Mouse (Mus musculus): ENCODE measurements at regions not wholly inside any gene's neighbourhood (a gene's known extent, or its start where the extent isn't known, plus 50 kb on each side); places are given as distances from the start of the nearest gene placed in this dataset.
A peak's percentile ranks its signal among the peaks of the same experiment; 100 is the strongest.
"Not testable (repeated sequence)": the region's sequence is repeated elsewhere in the genome, so short reads cannot be mapped to it uniquely, and the experiment has no call there.

DNA sequence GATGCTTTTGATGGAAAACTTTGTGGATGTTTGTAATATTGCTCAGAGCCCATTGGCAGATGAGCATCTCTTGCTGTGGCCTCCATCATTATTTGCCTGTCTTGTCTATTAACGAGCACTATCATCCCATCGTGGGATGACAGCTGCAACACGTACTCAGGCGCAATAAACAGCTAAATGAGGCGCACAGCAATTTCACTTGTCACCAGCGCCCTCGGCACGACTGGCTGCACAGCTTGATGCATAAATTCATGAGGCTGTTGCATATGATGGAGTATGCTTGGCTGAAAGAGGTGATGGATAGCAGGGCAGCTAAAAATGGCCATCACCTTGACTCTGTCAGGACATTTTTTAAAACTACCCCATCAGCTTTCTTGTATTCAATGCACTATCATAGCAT is 853.1 kb upstream of the Pou3f2 start:
- no peak for DNase-seq (ENCODE audit: inconsistent age in 2 of 2, low spot score in 1 of 2)

DNA sequence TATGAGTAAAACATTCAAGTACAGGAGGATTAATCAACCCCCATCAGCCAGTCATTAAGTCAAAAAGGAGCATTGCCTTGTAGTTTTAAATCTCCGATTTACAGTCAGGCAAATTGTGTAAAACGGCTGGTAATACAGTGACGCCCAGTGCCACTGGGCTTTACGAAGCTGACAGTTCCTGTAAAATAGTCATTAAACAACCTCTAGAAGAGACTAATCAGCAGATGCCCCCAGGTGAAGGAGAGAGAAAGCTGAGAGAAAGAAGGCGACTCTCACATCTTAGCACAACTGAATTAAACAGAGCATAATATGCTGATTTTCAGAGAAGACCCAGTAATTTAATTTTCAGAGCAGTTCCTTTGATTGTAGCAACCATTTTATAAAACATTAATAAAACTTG is 850.3 kb upstream of the Pou3f2 start:
- no peak for DNase-seq (ENCODE audit: inconsistent age in 2 of 2, low spot score in 1 of 2)

DNA sequence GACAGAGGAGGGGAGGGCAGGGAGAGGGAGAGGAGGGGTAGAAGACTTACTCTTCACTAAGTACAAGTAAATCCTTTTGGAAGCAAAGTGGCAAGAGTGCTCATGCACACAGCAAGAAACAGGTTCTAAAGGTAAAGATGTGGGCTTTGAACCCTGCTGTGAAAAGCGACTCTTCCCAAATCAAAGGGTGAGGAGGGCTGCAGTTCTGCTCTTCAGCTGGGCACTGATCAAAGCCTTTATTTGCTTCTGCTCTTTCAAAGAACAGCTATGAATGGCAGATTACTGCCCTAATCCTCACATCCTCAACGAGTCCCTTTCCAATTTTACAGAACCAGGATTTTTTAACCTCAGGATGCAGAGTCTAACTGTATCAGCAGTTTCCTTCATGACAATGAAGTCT is 812.5 kb upstream of the Pou3f2 start:
- DNase-seq (ENCODE audit: inconsistent age in 2 of 2, low spot score in 1 of 2) = no peak

DNA sequence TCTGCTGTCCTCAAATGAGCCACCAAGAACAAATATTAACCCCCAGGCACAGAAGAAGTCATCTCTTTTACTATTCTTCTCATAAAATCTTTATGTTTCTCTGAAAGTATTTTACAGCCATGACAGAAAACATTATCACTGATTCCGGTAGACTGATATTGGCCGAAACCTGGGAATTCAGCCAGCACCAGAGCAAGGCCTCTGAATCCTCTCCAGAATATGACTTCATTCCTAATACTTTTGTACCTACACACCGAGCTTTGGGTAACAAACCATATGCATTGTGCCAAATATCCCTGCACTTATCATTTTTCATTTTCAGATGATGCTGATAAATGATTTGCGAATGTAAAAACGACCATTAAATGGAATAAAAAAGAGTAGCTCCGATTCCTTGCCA is 791.9 kb upstream of the Pou3f2 start:
- DNase-seq (ENCODE audit: inconsistent age in 2 of 2, low spot score in 1 of 2) = peak; percentile 44 to 76

DNA sequence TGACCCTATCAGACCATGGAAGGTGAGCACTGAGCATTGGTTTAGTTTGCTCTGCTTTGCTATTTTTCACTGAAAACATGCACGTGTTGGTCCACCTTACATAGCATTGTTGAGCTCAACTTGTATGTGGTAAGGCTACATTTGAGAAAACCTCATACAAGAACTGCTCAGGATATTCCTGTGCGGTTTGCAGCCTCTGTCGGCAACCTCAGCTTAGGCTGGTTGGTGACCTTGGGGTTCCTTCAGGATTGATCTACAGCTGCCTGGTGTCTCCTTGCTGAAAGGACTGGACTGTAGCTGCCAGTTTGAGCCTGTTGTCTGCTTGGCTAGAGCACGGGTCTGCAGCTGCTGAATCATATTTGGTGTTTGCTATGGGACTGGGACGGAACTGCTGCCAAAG is 787.0 kb upstream of the Pou3f2 start:
- DNase-seq (ENCODE audit: inconsistent age in 2 of 2, low spot score in 1 of 2) = peak; percentile 11 to 56

DNA sequence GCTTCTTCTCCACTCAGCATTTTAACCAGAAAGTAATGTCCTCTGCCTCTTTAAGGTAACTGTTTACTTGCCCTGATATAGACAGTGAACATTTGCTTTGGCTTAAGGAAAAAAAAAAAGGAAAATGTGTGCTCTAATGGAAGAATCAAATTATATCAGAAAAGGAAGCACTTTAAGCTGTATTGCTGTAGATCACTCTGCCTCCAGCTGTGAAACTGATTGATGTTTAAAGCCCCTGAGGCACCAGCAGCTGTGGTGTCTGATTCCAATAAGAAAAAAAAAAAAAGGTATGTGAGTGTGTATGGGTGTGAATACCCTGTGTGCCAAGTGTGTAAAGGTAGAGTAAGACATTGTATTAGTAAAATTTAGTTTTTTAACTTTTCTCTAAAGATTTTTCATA is 783.8 kb upstream of the Pou3f2 start:
- no peak for DNase-seq (ENCODE audit: inconsistent age in 2 of 2, low spot score in 1 of 2)

DNA sequence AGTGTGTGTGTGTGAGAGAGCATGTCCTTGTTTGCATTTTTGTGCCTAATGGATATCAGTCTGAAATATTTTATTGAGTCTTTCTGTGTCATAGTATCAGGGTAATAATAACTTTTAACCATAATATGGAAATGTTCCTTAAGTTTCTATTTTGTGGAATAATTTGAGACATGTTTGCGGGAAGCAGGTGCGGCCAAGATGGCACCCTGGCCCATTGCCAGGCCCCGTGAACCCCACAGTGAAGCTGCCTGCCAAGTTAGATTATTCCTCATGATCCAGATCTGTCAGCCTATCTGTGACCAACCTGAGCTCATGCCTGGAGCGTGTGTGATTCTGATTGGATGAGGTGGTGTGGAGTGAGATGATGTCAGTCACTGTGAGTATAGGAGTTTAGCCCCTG is 772.2 kb upstream of the Pou3f2 start:
- DNase-seq (ENCODE audit: inconsistent age in 2 of 2, low spot score in 1 of 2) = no peak

DNA sequence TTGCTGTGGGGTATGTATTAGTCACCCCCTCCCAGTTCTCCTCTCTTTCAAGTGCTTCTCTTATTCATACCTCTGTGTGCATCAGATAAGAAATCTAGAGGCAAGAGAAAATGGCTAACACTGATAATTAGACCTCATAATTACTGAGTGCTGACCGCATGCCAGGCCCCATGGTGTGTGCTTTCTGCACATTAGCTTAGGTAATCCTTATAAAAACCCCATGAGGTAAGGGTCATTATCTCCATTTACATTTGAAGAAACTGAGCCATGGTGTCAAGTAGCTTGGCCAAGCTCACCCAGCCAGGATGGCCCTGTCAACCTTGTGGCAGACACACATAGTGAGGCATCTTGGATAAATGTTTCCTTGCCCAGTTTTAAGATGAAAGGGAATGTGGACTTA is 746.8 kb upstream of the Pou3f2 start:
- DNase-seq (ENCODE audit: inconsistent age in 2 of 2, low spot score in 1 of 2) = no peak

DNA sequence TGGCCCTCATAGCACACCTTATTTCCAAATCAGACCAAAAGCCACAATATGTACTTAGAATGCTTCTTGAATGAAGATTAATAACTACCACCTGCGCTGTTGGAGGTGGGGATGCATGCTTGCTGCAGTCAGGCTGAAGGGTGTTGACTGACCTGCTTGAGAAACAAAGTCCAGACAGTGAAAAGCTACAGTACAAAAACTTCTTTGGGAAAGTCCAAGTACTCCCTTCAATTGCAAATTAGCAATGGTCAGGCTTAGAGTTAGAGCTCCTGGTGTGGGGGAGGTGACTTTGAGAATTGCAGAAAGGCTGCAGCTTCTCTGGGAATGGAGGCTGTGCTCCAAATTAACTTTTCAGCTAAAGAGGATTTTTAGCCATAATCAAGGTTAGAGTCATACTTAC is 706.6 kb upstream of the Pou3f2 start:
- not testable (repeated sequence) for DNase-seq (ENCODE audit: inconsistent age in 2 of 2, low spot score in 1 of 2)

DNA sequence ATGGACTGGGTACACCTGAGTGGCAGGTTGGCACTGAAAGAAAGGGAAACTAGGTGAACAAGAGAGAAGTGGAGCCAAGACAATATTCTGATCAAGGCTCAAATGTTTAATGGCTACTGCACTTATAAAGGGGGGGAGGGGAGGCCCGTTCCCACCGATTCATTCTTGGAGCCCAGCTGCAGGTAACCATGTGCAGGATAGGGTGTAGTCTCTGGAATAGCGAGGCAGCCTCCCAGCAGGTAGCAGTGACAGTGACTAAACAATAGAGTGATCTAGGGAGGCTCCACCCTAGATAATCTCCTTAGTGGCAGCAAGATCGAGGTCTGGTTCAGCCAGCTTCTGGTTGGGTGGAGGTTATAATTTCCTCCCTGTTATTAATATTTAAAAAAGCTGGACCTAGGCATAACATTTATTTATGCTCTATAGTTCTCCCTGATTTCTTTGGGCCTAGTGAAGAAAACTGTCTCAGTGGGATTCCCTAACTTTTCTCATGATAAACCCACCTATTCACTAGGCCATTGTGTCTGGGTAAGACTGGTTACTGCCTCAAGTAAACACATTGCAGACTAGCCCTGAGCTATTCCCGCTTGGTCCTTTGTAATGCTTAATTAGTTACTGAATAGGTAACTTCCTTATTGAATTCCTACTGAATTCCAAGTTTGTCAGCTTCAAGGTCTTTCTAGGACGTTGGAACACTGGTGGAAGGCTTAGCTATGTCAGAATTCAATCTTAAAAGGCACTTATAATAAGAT is 705.4 kb upstream of the Pou3f2 start:
- DNase-seq (ENCODE audit: inconsistent age in 2 of 2, low spot score in 1 of 2) = no peak

DNA sequence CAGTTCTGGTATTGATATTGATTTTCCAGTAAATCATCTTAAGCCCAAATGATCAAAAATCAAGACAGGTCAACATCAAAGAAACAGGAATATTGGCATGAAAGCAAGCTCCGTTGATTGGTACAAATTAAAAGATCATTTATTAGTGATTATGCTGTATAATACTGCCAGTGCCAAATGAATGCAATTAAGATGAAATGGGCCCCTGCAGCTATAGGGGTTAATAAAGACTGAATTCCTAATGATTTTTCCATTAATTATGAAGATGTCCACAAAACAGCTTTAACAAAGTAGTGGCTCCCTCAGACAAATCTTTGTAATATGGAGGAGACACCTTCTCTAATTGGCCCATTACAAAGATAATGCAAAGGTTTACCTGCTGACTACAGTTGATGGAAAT is 685.6 kb upstream of the Pou3f2 start:
- no peak for DNase-seq (ENCODE audit: inconsistent age in 2 of 2, low spot score in 1 of 2)

DNA sequence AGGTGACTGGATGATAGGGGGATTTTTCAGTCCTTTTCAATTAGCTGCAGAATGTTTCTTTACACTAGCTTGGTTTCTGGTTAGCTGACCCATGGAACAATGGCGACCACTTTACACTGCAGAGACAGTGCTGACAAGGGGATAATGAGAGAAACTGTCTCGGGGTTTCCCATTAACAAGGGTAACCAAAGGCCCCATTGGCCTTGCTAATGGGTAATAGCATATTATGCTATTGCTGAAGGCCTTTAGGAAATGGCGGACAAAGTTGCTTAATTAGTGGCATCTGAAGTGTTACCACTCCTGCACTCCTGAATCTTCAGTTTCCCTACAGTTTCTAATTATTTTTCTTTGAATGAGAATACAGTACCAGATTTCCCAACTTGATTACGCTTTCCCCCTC is 685.2 kb upstream of the Pou3f2 start:
- peak in 1 of 2 experiments; percentile 47 for DNase-seq (ENCODE audit: inconsistent age in 2 of 2, low spot score in 1 of 2)

DNA sequence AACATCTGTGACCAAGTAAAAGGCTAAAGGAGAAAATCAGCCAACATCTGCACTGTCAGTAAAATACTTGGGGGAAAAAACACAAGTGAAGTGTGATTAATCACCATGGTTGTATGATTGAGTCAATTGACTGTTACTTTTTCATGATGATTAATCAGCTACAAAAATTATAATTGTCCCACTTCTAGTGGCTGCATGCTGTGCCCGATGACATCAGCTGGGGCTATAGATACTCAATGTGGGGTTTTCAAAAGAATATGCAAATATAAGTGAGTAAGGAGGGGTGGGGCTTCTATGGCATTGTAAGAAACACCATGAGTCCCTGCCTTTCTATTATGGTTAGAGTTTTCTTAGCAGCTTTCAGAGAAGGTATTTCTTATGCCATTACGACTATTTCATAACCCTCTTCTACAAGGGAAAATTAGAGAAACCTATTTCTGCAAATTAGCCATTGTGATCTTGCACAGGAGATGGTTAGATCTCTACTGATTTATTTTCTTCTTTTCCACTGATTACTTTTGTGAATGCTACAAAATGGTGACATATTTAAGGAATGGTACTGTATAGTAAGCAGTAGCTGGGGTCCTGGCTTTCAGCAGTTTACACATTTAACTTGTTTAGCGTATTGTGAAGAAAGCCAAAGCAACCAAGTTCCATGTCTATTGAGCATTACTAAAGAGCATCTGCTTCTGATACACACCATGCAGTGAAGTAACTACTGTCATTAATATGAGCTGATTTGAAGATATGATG is 660.1 kb upstream of the Pou3f2 start:
- no peak for DNase-seq (ENCODE audit: inconsistent age in 2 of 2, low spot score in 1 of 2)

DNA sequence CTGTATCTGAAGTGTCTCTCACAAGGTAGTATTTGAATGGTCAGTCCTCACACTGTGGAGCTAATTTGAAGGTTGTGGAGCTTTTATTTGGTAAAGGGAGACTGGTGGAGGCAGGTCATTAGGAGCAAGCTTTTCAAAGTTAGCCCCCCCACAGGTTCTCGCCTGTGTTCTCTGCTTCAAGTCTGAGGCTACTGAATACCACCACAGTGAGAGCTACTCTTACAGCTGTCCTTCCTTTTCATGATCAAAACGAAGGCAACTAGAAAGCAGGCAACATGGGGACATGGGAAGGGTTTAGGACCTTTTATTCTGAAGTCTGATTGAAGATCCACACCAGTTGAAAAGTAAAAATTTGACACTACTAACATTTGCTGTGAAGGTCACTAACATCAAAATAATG is 645.2 kb upstream of the Pou3f2 start:
- DNase-seq (ENCODE audit: inconsistent age in 2 of 2, low spot score in 1 of 2) = no peak

DNA sequence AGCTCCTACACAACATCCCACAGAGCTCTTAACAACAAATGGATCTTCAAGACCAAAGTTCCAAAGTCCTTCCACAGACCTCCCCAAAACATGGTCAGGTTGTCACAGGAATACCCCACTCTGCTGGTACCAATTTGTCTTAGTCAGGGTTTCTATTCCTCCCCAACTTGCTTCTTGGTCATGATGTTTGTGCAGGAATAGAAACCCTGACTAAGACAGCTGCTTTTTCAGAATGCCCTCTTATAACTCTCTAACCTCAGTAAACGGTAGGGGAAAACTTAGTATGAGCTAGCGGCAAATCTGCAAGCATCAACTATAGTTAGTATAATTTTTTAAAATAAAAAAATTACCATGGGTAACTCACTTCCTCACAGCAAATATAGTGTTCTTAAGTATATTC is 613.3 kb upstream of the Pou3f2 start:
- DNase-seq (ENCODE audit: inconsistent age in 2 of 2, low spot score in 1 of 2) = not testable (repeated sequence)

DNA sequence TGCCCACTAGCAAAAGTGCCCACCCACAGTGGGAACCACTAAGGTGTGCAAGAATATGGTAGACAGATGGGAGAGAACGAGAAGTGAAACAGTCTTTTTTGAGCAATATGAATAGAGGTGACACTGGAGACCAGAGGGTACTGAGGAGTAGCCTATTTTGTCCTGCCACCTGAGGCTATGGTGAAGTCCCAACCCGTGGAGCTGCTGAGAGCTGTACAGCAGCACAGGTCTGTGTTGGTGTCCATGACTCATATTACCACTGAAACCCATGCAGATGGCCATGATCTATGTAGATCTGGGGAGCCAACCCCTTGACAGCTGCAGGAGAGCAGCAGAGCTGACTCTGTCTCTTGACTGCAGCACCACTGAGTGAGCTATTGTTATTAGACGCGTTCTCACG is 591.4 kb upstream of the Pou3f2 start:
- no peak for DNase-seq (ENCODE audit: inconsistent age in 2 of 2, low spot score in 1 of 2)

DNA sequence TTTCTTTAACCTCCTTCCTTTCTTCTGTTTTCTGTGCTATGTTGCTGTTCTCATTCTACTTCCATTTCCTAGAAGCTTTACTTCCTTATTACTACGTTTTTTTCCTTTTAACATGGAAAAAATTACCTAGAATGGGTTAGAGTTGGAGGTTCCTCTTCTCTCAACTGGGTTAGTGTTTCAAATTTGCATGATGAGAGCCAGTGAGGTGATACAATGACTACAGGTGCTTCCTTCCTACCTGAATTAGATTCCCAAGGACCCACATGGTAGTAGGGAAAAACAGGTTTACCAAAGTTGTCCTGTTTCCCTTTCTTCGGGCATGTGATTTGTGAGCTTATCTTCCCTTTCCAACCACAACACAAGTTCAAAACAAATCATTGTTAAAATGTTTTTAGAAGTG is 589.4 kb upstream of the Pou3f2 start:
- no peak for DNase-seq (ENCODE audit: inconsistent age in 2 of 2, low spot score in 1 of 2)

DNA sequence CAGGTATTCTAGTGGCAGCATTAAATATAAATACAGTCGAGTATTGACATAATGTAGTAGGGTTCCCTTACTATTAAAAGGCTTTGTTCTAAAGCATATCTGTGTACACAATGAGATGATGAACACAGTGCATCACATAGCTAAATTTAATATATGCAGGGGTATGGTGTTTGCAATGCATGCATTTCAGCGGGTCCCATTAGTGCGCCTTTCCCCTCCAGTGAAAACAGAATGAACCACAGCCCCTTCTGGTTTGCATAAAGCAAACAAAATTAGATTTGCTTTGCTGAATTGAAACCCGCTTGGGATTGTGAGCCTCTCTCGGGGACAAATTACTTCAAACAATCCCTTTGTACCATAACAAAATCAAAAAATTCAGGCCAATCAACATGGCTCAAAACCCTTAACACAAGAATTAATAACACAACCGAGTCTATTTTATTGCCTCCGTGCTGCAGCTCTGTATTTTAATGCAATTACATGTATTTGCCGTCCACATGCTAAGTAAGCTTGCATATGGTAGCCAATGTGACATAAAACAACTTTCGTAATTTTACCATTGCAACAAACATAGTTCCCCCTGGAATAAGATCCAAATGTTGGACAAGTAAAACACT is 562.6 kb upstream of the Pou3f2 start:
- no peak for DNase-seq (ENCODE audit: inconsistent age in 2 of 2, low spot score in 1 of 2)

DNA sequence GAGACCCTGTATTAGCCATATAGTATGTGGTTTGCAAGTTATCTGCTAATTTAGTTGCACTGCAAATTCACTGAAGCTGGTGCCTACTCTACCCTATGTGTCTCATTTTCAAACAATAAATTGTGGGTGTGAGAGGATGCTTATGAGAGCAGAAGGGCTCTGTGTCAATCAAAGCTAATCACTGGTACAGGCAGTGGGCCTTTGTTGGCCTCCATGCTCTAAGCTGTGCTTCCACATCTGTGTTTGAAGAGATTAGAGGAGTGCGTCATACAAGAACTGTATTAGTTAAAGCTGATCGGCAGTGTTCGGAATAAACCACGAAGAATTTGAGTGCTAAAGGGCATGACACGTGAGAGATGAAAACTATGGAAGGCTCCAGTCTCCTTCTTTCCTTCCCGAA is 549.6 kb upstream of the Pou3f2 start:
- no peak for DNase-seq (ENCODE audit: inconsistent age in 2 of 2, low spot score in 1 of 2)

DNA sequence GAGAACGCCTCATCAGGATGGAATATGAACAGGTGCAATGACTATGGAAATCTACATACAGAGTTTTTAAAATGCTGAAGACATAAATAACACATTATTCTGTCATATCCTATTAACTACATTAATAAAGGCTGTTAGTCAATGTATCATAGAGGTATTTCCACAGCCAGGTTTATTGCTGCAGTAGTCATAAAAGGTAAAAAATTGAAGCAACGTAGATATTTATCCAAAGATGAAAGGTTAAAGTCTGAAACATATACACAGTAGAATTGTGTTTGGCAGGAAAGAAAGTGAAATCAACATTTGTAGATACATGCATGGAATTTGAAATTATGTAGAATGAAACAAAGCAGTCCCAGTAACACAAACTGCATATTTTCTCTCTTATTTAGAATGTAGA is 543.1 kb upstream of the Pou3f2 start:
- no peak for DNase-seq (ENCODE audit: inconsistent age in 2 of 2, low spot score in 1 of 2)

DNA sequence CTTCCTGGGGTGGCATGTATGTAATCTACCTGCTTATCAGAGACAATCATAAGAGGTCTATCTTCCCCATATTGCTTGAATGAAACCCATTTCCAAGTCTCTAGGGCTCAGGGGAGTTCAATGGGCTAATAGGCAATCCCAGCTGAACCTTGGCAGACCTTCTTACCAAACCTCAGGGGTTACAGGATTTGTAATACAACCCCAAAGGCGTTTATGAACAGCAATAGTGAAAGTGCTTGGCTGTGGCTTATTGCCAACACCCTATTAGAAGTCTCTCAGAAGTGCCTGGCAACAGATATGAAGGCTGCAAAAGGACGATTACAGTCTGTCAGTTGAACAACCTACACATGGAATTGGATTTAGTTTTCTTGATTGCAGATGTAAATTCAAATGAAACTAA is 534.0 kb upstream of the Pou3f2 start:
- DNase-seq (ENCODE audit: inconsistent age in 2 of 2, low spot score in 1 of 2) = peak in 1 of 2 experiments; percentile 22

DNA sequence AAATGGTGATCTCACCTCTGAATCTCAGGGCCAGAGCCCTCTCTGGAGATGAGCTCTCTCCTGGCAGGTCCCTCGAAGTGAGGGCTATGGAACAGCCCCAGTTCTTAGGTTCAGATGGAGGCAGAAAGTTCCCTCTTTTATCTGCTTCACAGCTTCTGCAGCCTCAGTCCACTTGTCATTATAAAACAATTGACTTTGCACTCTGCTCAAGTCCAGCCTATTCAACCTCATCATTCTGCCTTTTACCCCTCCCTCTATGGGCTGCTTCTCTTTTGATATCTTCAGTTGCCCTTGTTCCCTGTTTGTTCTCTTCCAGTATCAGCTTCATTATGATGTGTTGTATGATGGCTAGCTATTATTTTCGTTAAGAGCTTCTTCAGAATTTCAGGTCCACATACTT is 522.2 kb upstream of the Pou3f2 start:
- no peak for DNase-seq (ENCODE audit: inconsistent age in 2 of 2, low spot score in 1 of 2)
